Mouse (Mus musculus): ENCODE results near the gene Neto2. TPM values are rescaled to one million over a fixed set of nuclear protein-coding genes. Genes with fewer than 3 reads are reported as not detected.

Gene Neto2
- polyA plus RNA-seq, 1 experiment from 2014 or later, result 13.1 TPM

DNA sequence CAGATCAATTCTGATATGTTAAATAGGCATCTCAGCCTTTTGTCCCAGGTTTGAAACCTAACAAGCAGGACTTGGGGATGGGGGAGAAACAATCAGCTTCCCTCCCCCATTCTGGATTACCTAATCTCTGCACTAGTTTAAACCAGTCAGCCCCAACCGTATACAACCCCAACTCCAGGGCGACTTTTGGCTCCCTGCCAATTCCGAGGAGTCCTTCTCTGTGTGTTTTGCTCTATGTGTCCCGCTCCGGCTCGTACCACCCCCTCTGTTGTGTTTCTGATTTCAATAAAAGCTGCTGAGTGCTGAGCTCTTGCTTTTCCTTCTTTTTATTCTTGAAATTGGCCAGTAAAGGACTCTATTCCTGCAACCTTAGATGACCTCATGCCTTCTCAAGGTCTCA is 105.3 kb downstream of the Neto2 start:
- H3K36me3 ChIP-seq (replicated peaks), result no peaks in the 10 kb centered on the region
- DNase-seq (ENCODE audit: low spot score), result no peak
- H3K27ac ChIP-seq (replicated peaks), result no peak overlapping the region
- H3K27me3 ChIP-seq (replicated peaks; ENCODE audit: low read depth, poor library complexity, severe bottlenecking), result no peaks in the 10 kb centered on the region
- no peaks in the 10 kb centered on the region for H3K9me3 ChIP-seq
- H3K4me3 ChIP-seq, result no peak overlapping the region
- 69% methylated on average over 6 of the region's 6 CpGs for WGBS
- H3K4me1 ChIP-seq, result peaks cover 3% of the 10 kb centered on the region; the same call in 1 of the 2 replicates

GRCm38 (mm10) chr8:85594983-85595382 is 105.7 kb downstream of the Neto2 start:
- H3K4me1 ChIP-seq, result peaks cover 3% of the 10 kb centered on the region; the same call in 1 of the 2 replicates
- H3K27me3 ChIP-seq (replicated peaks; ENCODE audit: low read depth, poor library complexity, severe bottlenecking), result no peaks in the 10 kb centered on the region
- H3K27ac ChIP-seq (replicated peaks), result no peak overlapping the region
- 36% methylated on average over 3 of the region's 3 CpGs for WGBS
- no peak overlapping the region for H3K4me3 ChIP-seq
- H3K36me3 ChIP-seq (replicated peaks), result no peaks in the 10 kb centered on the region
- no peaks in the 10 kb centered on the region for H3K9me3 ChIP-seq
- DNase-seq (ENCODE audit: low spot score), result no peak

GRCm38 (mm10) chr8:85593324-85593723 is 107.4 kb downstream of the Neto2 start:
- Histone ChIP-seq H3K36me3 (replicated peaks) (no peaks in the 10 kb centered on the region), H3K4me1 (peaks cover 3% of the 10 kb centered on the region; the same call in 1 of the 2 replicates), H3K27me3 (replicated peaks; ENCODE audit: low read depth, poor library complexity, severe bottlenecking) (no peaks in the 10 kb centered on the region), H3K27ac (replicated peaks) (no peak overlapping the region), H3K4me3 (no peak overlapping the region), H3K9me3 (no peaks in the 10 kb centered on the region)
- 90% methylated on average over 3 of the region's 3 CpGs for WGBS
- no peak for DNase-seq (ENCODE audit: low spot score)

GRCm38 (mm10) chr8:85591532-85591931 is 109.2 kb downstream of the Neto2 start:
- Histone ChIP-seq H3K36me3 (replicated peaks) (no peaks in the 10 kb centered on the region), H3K27ac (replicated peaks) (no peak overlapping the region), H3K4me1 (peaks cover 3% of the 10 kb centered on the region; the same call in 1 of the 2 replicates), H3K9me3 (no peaks in the 10 kb centered on the region), H3K27me3 (replicated peaks; ENCODE audit: low read depth, poor library complexity, severe bottlenecking) (no peaks in the 10 kb centered on the region), H3K4me3 (no peak overlapping the region)
- no peak for DNase-seq (ENCODE audit: low spot score)
- 91% methylated on average over 1 of the region's 1 CpGs for WGBS

- H3K27ac ChIP-seq (replicated peaks), result no peak overlapping the region
- H3K4me1 ChIP-seq, result no peaks in the 10 kb centered on the region; the same call in 1 of the 2 replicates
- DNase-seq (ENCODE audit: low spot score), result no peak
- no peaks in the 10 kb centered on the region for H3K9me3 ChIP-seq
- 86% methylated on average over 1 of the region's 1 CpGs for WGBS
- no peak overlapping the region for H3K4me3 ChIP-seq
- no peaks in the 10 kb centered on the region for H3K27me3 ChIP-seq (replicated peaks; ENCODE audit: low read depth, poor library complexity, severe bottlenecking)
- H3K36me3 ChIP-seq (replicated peaks), result no peaks in the 10 kb centered on the region
Observed at GRCm38 (mm10) chr8:85590258-85590657, 110.5 kb downstream of the Neto2 start.

- WGBS, result 80% methylated on average over 2 of the region's 2 CpGs
- H3K27ac ChIP-seq (replicated peaks), result no peak overlapping the region
- H3K27me3 ChIP-seq (replicated peaks; ENCODE audit: low read depth, poor library complexity, severe bottlenecking), result no peaks in the 10 kb centered on the region
- no peaks in the 10 kb centered on the region for H3K9me3 ChIP-seq
- DNase-seq (ENCODE audit: low spot score), result no peak
- no peaks in the 10 kb centered on the region for H3K4me1 ChIP-seq
- no peaks in the 10 kb centered on the region for H3K36me3 ChIP-seq (replicated peaks)
- no peak overlapping the region for H3K4me3 ChIP-seq
Observed at GRCm38 (mm10) chr8:85588596-85588995, 112.1 kb downstream of the Neto2 start.

Small RNAs within 50 kb of the gene (microRNA-seq; reads per million reads assigned to microRNA genes)
- gene Mir8109, result not detected

Other genes with a start within 250 kb of the Neto2 start
- 47.8 and 48.7 TPM in 2 replicates for gene Gpt2, start 208.3 kb downstream of the Neto2 start, polyA plus RNA-seq (2016; fragmentation: Nextera tagmentation; extraction: Ambion mirVana)
- 198 and 212 TPM in 2 replicates for gene Dnaja2, start 145.6 kb downstream of the Neto2 start, polyA plus RNA-seq (2016; fragmentation: Nextera tagmentation; extraction: Ambion mirVana)
- 54.8 and 55.1 TPM in 2 replicates for gene Itfg1, start 140.0 kb upstream of the Neto2 start, polyA plus RNA-seq (2016; fragmentation: Nextera tagmentation; extraction: Ambion mirVana)
- gene Phkb, start 140.0 kb upstream of the Neto2 start, polyA plus RNA-seq (2016; fragmentation: Nextera tagmentation; extraction: Ambion mirVana), result 44.9 and 46.6 TPM in 2 replicates